24 mouse cellular contexts compared by ENCODE assay signal in the genomic region with DNA sequence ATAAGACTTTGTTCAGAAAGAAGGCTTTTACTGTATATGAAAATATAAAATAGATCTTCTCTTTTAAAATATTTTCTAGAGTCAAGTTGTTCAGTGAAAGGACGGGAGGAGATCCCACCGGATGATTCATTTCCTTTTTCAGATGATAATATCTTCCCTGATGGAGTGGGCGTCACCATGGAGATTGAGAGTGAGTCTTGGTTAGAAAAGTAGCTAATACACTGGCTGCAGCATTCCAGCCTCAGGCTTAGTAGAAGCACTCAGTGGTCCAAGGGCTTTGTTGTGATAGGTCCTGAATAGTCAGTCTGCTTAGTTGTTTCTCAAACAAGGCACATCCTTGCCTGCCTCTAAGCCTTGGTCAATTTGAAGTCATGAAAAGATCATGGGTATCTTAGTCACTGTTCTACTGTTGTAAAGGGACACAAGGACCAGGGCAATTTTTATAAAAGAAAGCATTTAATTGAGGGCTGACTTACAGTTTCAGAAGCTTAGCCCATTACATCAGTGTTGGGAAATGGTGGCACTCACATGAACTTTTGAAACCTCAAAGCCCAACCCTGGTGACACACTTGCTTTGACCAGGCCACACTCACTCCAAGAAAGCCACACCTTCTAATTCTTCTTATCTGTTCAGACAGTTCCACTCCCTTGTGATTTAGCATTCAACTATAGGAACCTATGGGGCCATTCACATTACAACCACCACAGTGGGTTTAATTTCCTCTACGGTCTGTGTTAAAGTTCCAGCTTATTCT. TPM values are rescaled to one million over a fixed set of nuclear protein-coding genes. Genes with fewer than 3 reads are reported as not detected.
A peak's percentile ranks its signal among the peaks of the same experiment; 100 is the strongest.
DNase-seq lines count a peak whose midpoint lies in the region; ATAC-seq lines count a peak whose summit lies in the region.
"Had no signal": no experiment of that assay in that cellular context is flagged by ENCODE, and none has a peak within 500 bp of the region (broad histone marks: within the 10 kb centered on the region; RNA-seq: fewer than 3 reads in every experiment).

No protein-coding gene starts in this region.

- no peaks in the 10 kb centered on the region for H3K27me3 ChIP-seq in liver, embryonic 13.5 days
- no peaks in the 10 kb centered on the region for H3K27me3 ChIP-seq in liver, embryonic 12.5 days (replicated peaks)
- H3K27me3 ChIP-seq: embryonic facial prominence, embryonic 12.5 days; lung, embryonic 15.5 days; neural tube, embryonic 13.5 days had no signal

- no peak overlapping the region for H3K9ac ChIP-seq in liver, embryonic 13.5 days
- no peak overlapping the region for H3K9ac ChIP-seq in liver, embryonic 12.5 days
- H3K9ac ChIP-seq: embryonic facial prominence, embryonic 12.5 days; lung, embryonic 15.5 days; neural tube, embryonic 13.5 days had no signal

- H3K9me3 ChIP-seq in liver, embryonic 13.5 days (replicated peaks) = no peaks in the 10 kb centered on the region
- no peaks in the 10 kb centered on the region for H3K9me3 ChIP-seq in liver, embryonic 12.5 days (replicated peaks)
- H3K9me3 ChIP-seq: embryonic facial prominence, embryonic 12.5 days; limb, embryonic 10.5 days; lung, embryonic 15.5 days; neural tube, embryonic 13.5 days had no signal

- H3K4me2 ChIP-seq in liver, embryonic 13.5 days = no peak overlapping the region
- no peak overlapping the region for H3K4me2 ChIP-seq in liver, embryonic 12.5 days
- H3K4me2 ChIP-seq: embryonic facial prominence, embryonic 12.5 days; liver, embryonic 11.5 days; lung, embryonic 15.5 days; neural tube, embryonic 13.5 days had no signal

- DNase-seq in liver, embryonic 13.5 days = no peak
- DNase-seq in 416B (ENCODE audit: low read depth) (peak; percentile 92), adipocyte (ENCODE audit: low spot score) (peak; percentile 34)
- no peak for DNase-seq in kidney, adult 9 months
- no peak for DNase-seq in gastrocnemius, postnatal 4 days (ENCODE audit: low spot score in 2 of 2)
- DNase-seq: adrenal gland, postnatal 25 days; cerebellum, adult 2 months; gastrocnemius, postnatal 36 days; kidney, adult 8-10 months; kidney, postnatal 4 days; thymus, adult 2 months had no signal

- H3K4me1 ChIP-seq in liver, embryonic 13.5 days (replicated peaks) = peaks cover 8% of the 10 kb centered on the region; the same call in 1 of the 2 replicates
- peaks cover 9% of the 10 kb centered on the region for H3K4me1 ChIP-seq in liver, embryonic 12.5 days
- H3K4me1 ChIP-seq: embryonic facial prominence, embryonic 12.5 days; limb, embryonic 10.5 days; lung, embryonic 15.5 days; neural tube, embryonic 13.5 days had no signal

- no peak overlapping the region for H3K4me3 ChIP-seq in liver, embryonic 13.5 days (replicated peaks)
- no peak overlapping the region for H3K4me3 ChIP-seq in liver, embryonic 12.5 days
- H3K4me3 ChIP-seq: embryonic facial prominence, embryonic 12.5 days; limb, embryonic 10.5 days; lung, embryonic 15.5 days; neural tube, embryonic 13.5 days had no signal

- no peaks in the 10 kb centered on the region for H3K36me3 ChIP-seq in liver, embryonic 13.5 days
- H3K36me3 ChIP-seq in liver, embryonic 12.5 days = no peaks in the 10 kb centered on the region
- H3K36me3 ChIP-seq: embryonic facial prominence, embryonic 12.5 days; limb, embryonic 10.5 days; lung, embryonic 15.5 days; neural tube, embryonic 13.5 days had no signal

- ATAC-seq in liver, embryonic 13.5 days (ENCODE audit: low read depth) = 0 out of 2 replicates have a peak, but pooled peaks have one; percentile 36
- no peak for ATAC-seq in liver, embryonic 12.5 days
- ATAC-seq in monocyte, adult 5-6 weeks (replicated peaks; ENCODE audit: insufficient number of reproducible peaks, low FRiP score, low TSS enrichment, poor library complexity, severe bottlenecking) = peak; percentile 59; the same call in 1 of the 2 replicates
- ATAC-seq: CD4-positive, CD25-positive, alpha-beta regulatory T cell, adult 4 months; forebrain, embryonic 16.5 days had no signal

- WGBS in liver, embryonic 13.5 days (ENCODE audit: insufficient replicate concordance) = 31% methylated on average over 4 of the region's 4 CpGs
- 42% methylated on average over 4 of the region's 4 CpGs for WGBS in liver, embryonic 12.5 days (ENCODE audit: insufficient replicate concordance)

- no peak overlapping the region for H3K27ac ChIP-seq in liver, embryonic 13.5 days
- H3K27ac ChIP-seq in liver, embryonic 12.5 days = no peak overlapping the region
- H3K27ac ChIP-seq: embryonic facial prominence, embryonic 12.5 days; limb, embryonic 10.5 days; lung, embryonic 15.5 days; macrophage; neural tube, embryonic 13.5 days had no signal

RNA-seq across cellular contexts. Expression of a gene that starts 8.1 kb away (rescaled TPM):
- 0.68 and 0.97 TPM in 2 replicates for polyA plus RNA-seq in liver, embryonic 13.5 days (2015; fragmentation: Nextera tagmentation; extraction: Ambion mirVana)
- 0.36 and 0.87 TPM in 2 replicates for polyA plus RNA-seq in liver, embryonic 12.5 days (2016; fragmentation: Nextera tagmentation; extraction: Ambion mirVana)
- total RNA-seq in monocyte, adult 5-6 weeks (2017) = 8.7 to 73.1 TPM (median 52.5 TPM) in 3 replicates
- total RNA-seq in gastrocnemius, postnatal 4 days (2021) = 1 to 10 TPM; 1.6 to 2.0 TPM
- total RNA-seq: adrenal gland, postnatal 25 days; gastrocnemius, postnatal 36 days; hematopoietic stem cell, adult 5-6 weeks; layer of hippocampus, postnatal 25 days had no signal
- polyA plus RNA-seq: cerebellum, adult 2 months; cortical plate, adult 2 months; embryonic facial prominence, embryonic 12.5 days; forebrain, embryonic 16.5 days; limb, embryonic 10.5 days; neural tube, embryonic 13.5 days had no signal

Comparison
In these comparisons a context has a peak if more than half of its experiments do, and no peak if none do; other contexts are left out.
1. DNase-seq: peak in 416B (single experiment) and adipocyte (single experiment); none in liver, embryonic 13.5 days (single experiment), kidney, adult 9 months (single experiment) and gastrocnemius, postnatal 4 days (0 of 2).